Mouse (Mus musculus): ENCODE measurements at regions not wholly inside any gene's neighbourhood (a gene's known extent, or its start where the extent isn't known, plus 50 kb on each side); places are given as distances from the start of the nearest gene placed in this dataset.

DNA sequence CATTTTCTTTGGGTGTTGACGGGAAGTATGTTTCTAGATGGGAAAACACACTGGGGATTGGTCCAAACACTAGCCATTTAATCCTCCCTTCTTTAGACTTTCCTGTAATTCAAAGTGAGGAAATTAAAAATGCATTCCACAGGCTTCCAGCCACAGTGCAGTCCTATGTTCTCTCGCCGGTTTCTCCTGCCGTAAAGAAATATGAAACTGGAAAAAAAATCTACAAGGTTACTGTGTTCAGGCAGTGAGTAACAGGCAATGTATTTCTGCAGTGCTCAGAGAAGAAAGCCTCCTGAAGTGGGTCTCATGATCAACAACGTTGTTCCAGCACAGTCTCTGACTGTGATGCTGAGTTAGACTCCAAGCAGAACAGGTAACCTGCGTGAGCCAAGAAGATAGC, 763.0 kb upstream of the Lrrc6 start:
- TF ChIP-seq POLR2A (IDR thresholded peaks at IDR 0.05; ENCODE audit: insufficient read depth, low read depth, low read length), result no peak
- no peak for TF ChIP-seq CTCF (IDR thresholded peaks at IDR 0.05; ENCODE audit: insufficient read depth, low read depth, low read length)
